Mouse (Mus musculus) midbrain, embryonic 16.5 days (tissue): ENCODE measurements at regions not wholly inside any gene's neighbourhood (a gene's known extent, or its start where the extent isn't known, plus 50 kb on each side); places are given as distances from the start of the nearest gene placed in this dataset.

Source experiments
- ATAC-seq: fragments of 200-750 bp; cut with Nextera tagmentation; 2 replicates; pipeline ENCODE4 v1.8.0; 2017; ENCODE audit warnings: moderate TSS enrichment
- H3K27ac ChIP-seq: fragments of 300-500 bp; sonication (generic); 2 replicates; pipeline ENCODE4 v1.5.1; 2014; ENCODE audit warnings: mild to moderate bottlenecking, low read length, mixed read lengths
- H3K27me3 ChIP-seq: fragments of 300-500 bp; sonication (generic); 2 replicates; pipeline ENCODE4 v1.6.1; 2014; ENCODE audit warnings: low read depth, low read length, mixed read lengths; ENCODE audit not compliant: control insufficient read depth, insufficient read depth
- H3K36me3 ChIP-seq: fragments of 300-500 bp; sonication (generic); 2 replicates; pipeline ENCODE4 v1.6.1; 2014; ENCODE audit warnings: mild to moderate bottlenecking, low read length, moderate library complexity, mixed read lengths; ENCODE audit not compliant: control insufficient read depth, insufficient read depth
- H3K4me1 ChIP-seq: fragments of 300-500 bp; sonication (generic); 2 replicates; pipeline ENCODE4 v1.6.1; 2014; ENCODE audit warnings: mild to moderate bottlenecking, low read length, mixed read lengths; ENCODE audit not compliant: control insufficient read depth, insufficient read depth
- H3K4me2 ChIP-seq: fragments of 300-500 bp; sonication (generic); 2 replicates; pipeline ENCODE4 v1.6.1; 2014; ENCODE audit warnings: mild to moderate bottlenecking, low read length, mixed read lengths
- H3K4me3 ChIP-seq: fragments of 300-500 bp; sonication (generic); 2 replicates; pipeline ENCODE4 v1.5.1; 2014; ENCODE audit warnings: low read depth, mild to moderate bottlenecking, low read length, moderate library complexity, mixed read lengths
- H3K9ac ChIP-seq: fragments of 300-500 bp; sonication (generic); 2 replicates; pipeline ENCODE4 v1.6.1; 2014; ENCODE audit warnings: low read depth, low read length, mixed read lengths
- H3K9me3 ChIP-seq: fragments of 300-500 bp; sonication (generic); replicated peaks from 2 replicates; pipeline ENCODE4 v1.6.1; 2014; ENCODE audit warnings: mild to moderate bottlenecking, low read length, mixed read lengths; ENCODE audit not compliant: control insufficient read depth, poor library complexity, severe bottlenecking
- WGBS: fragments of 180-500 bp; shearing (Covaris S2); extraction: QIAGEN DNeasy Blood & Tissue Kit; methylation state at CpG from one replicate; pipeline ENCODE4 v1.1.7; 2014; 5-methylcytosine and 5-hydroxymethylcytosine counted together

DNA sequence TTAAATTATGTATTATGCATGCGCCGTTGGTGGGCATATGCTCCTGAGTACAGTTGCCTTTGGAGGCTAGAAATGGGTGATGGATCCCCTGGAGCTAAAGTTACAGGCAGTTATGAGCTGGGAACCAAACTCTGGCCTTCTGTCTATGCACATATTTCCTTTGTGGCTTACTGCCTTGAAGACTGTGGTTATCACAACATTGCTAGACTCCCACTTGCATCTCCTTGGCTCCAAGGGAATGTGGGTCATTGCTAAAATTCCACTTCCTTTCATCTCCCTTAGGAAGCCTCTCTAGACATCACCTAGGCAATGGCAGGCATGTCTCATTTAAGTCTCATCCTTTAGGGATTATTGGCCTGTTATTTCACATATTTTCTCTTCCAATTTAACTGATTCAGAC is 622.4 kb upstream of the Frg1 start:
- no peak overlapping the region for H3K4me3 ChIP-seq
- H3K9ac ChIP-seq: no peak overlapping the region
- WGBS: 95% methylated on average over 2 of the region's 2 CpGs
- H3K9me3 ChIP-seq: no peaks in the 10 kb centered on the region
- no peaks in the 10 kb centered on the region for H3K4me1 ChIP-seq
- no peak for ATAC-seq
- H3K4me2 ChIP-seq: no peak overlapping the region
- no peak overlapping the region for H3K27ac ChIP-seq
- no peaks in the 10 kb centered on the region for H3K36me3 ChIP-seq
- no peaks in the 10 kb centered on the region for H3K27me3 ChIP-seq

GRCm38 (mm10) chr8:42026934-42027333 is 610.1 kb upstream of the Frg1 start:
- Histone ChIP-seq H3K9me3 (no peaks in the 10 kb centered on the region), H3K36me3 (no peaks in the 10 kb centered on the region), H3K27ac (no peak overlapping the region), H3K27me3 (no peaks in the 10 kb centered on the region), H3K4me1 (no peaks in the 10 kb centered on the region), H3K4me2 (no peak overlapping the region), H3K9ac (no peak overlapping the region), H3K4me3 (no peak overlapping the region)
- 81% methylated on average over 1 of the region's 1 CpGs for WGBS
- no peak for ATAC-seq

GRCm38 (mm10) chr8:42017786-42018185 is 600.9 kb upstream of the Frg1 start:
- H3K4me3 ChIP-seq: no peak overlapping the region
- H3K9me3 ChIP-seq: no peaks in the 10 kb centered on the region
- no peak overlapping the region for H3K4me2 ChIP-seq
- H3K9ac ChIP-seq: no peak overlapping the region
- WGBS: 89% methylated on average over 3 of the region's 3 CpGs
- no peaks in the 10 kb centered on the region for H3K4me1 ChIP-seq
- no peaks in the 10 kb centered on the region for H3K36me3 ChIP-seq
- H3K27me3 ChIP-seq: no peaks in the 10 kb centered on the region
- H3K27ac ChIP-seq: no peak overlapping the region
- ATAC-seq: no peak

GRCm38 (mm10) chr8:42003170-42003569 is 586.3 kb upstream of the Frg1 start:
- Histone ChIP-seq H3K27me3 (no peaks in the 10 kb centered on the region), H3K4me3 (no peak overlapping the region), H3K4me2 (no peak overlapping the region), H3K36me3 (no peaks in the 10 kb centered on the region), H3K4me1 (no peaks in the 10 kb centered on the region), H3K9ac (no peak overlapping the region), H3K27ac (no peak overlapping the region), H3K9me3 (no peaks in the 10 kb centered on the region)
- ATAC-seq: no peak

GRCm38 (mm10) chr8:41989040-41989501 is 572.2 kb upstream of the Frg1 start:
- Histone ChIP-seq H3K27ac (no peak overlapping the region), H3K4me1 (no peaks in the 10 kb centered on the region), H3K9me3 (no peaks in the 10 kb centered on the region), H3K9ac (no peak overlapping the region), H3K36me3 (no peaks in the 10 kb centered on the region), H3K4me2 (no peak overlapping the region), H3K4me3 (no peak overlapping the region), H3K27me3 (no peaks in the 10 kb centered on the region)
- no peak for ATAC-seq
- WGBS: 71% methylated on average over 8 of the region's 8 CpGs

DNA sequence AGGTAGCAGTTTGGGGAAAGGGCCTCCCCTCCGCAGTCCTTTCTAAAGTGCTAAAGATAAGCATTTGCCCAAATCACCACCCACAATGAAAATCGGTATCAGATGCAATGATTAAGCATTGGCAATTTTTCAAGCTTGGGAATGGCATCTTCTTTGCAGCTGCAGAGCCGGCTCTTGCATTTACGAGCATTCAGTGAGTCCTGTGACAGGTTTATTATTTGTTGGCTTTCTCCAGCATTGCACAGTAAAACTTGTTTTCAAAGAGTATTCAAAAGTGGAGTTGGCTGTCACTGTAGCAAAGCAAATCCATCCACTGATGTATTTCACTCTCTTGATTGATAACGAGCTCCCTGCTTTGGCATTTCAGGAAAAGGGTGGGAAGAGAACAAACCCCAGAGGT is 571.3 kb upstream of the Frg1 start:
- H3K27me3 ChIP-seq: no peaks in the 10 kb centered on the region
- H3K4me3 ChIP-seq: no peak overlapping the region
- H3K27ac ChIP-seq: no peak overlapping the region
- no peaks in the 10 kb centered on the region for H3K36me3 ChIP-seq
- no peaks in the 10 kb centered on the region for H3K4me1 ChIP-seq
- no peak overlapping the region for H3K9ac ChIP-seq
- no peak overlapping the region for H3K4me2 ChIP-seq
- 69% methylated on average over 5 of the region's 5 CpGs for WGBS
- no peaks in the 10 kb centered on the region for H3K9me3 ChIP-seq
- no peak for ATAC-seq

DNA sequence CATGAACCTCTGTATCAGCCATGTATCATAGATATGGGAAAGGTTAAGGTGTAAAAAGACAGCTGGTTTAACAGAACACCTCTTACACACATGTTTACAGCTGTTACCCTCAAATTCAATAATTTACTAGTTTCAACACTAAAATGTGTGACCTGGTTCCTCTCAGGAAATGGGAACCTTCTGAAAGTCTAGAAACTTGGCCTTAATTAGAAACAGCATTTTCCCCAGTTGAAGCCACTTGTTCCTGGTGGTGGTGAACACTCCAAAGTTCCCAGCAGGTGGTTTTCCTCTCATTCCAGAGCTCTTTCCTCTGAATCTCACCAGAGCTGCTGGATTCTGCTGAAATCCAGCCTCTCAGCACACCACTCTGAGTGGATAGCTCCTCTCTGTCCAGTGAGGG is 570.5 kb upstream of the Frg1 start:
- Histone ChIP-seq H3K4me1 (no peaks in the 10 kb centered on the region), H3K36me3 (no peaks in the 10 kb centered on the region), H3K27me3 (no peaks in the 10 kb centered on the region), H3K9me3 (no peaks in the 10 kb centered on the region), H3K4me3 (no peak overlapping the region), H3K27ac (no peak overlapping the region), H3K9ac (no peak overlapping the region), H3K4me2 (no peak overlapping the region)
- ATAC-seq: no peak

GRCm38 (mm10) chr8:41972416-41972815 is 555.5 kb upstream of the Frg1 start:
- H3K27ac ChIP-seq: no peak overlapping the region
- no peaks in the 10 kb centered on the region for H3K4me1 ChIP-seq
- 92% methylated on average over 2 of the region's 2 CpGs for WGBS

DNA sequence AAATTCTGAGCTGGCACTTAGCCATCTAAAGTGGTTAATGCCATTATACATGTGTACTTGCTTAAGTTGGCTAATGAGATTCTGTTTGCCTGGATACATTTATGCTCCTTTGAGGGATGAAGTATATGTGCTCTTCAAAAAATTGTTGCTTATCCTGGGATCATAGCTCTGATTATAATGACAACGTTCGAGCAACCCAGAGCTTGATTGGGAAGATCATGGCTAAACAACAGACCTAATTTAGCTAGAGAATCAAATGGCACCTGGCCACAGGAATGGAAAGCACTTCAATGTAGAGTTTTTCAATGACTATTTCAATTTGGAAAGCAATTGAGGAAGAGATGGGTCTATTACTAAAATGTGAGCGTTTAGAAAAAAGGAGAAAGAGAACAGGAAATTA is 553.7 kb upstream of the Frg1 start:
- Histone ChIP-seq H3K4me2 (no peak overlapping the region), H3K4me3 (no peak overlapping the region), H3K27ac (no peak overlapping the region), H3K4me1 (no peaks in the 10 kb centered on the region), H3K27me3 (no peaks in the 10 kb centered on the region), H3K36me3 (no peaks in the 10 kb centered on the region), H3K9ac (no peak overlapping the region), H3K9me3 (no peaks in the 10 kb centered on the region)
- 71% methylated on average over 3 of the region's 3 CpGs for WGBS
- ATAC-seq: no peak

More at GRCm38 (mm10) chr8:41972416-41972815, 555.5 kb upstream of the Frg1 start:
- Histone ChIP-seq H3K27me3 (no peaks in the 10 kb centered on the region), H3K9me3 (no peaks in the 10 kb centered on the region), H3K4me2 (no peak overlapping the region), H3K9ac (no peak overlapping the region), H3K4me3 (no peak overlapping the region), H3K36me3 (no peaks in the 10 kb centered on the region)
- ATAC-seq: no peak

- WGBS: 80% methylated on average over 3 of the region's 3 CpGs
Observed at GRCm38 (mm10) chr8:41969408-41969807, 552.5 kb upstream of the Frg1 start.

More at GRCm38 (mm10) chr8:41969408-41969807, 552.5 kb upstream of the Frg1 start:
- Histone ChIP-seq H3K9ac (no peak overlapping the region), H3K27me3 (no peaks in the 10 kb centered on the region), H3K4me2 (no peak overlapping the region), H3K9me3 (no peaks in the 10 kb centered on the region), H3K4me3 (no peak overlapping the region), H3K36me3 (no peaks in the 10 kb centered on the region), H3K27ac (no peak overlapping the region), H3K4me1 (no peaks in the 10 kb centered on the region)
- ATAC-seq: no peak
